Mouse (Mus musculus) embryo, embryonic 10.5 days (tissue): ENCODE results near the gene Cts8.

Source experiments
- DNase-seq: peaks from one replicate; pipeline ENCODE4 v3.0.0-alpha.2; 2015; ENCODE audit warnings: low spot score

The Cts8 gene

DNA sequence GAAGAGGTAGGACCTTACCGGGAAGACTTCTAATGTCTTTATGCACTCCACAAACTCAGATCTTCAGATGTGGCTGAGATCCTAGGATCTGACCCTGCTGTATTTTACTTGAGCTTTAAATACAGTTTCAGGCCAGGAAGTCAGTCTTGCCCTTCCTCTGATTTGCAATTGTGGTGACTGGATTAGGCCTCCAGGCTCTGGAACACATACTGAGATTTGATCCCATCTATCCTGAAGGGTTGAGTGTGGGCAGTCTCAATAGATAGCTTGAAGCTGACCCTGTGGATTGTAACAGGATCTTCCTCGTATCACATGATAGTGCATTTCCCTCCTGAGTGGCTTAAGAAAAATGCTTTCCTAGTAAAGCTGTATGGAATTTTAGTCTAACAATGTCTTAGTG lies at the start of gene Cts8:
Cts8 (minus strand) TSS at position 101 of the 400 bp plus-strand sequence.
- no peak for DNase-seq

DNA sequence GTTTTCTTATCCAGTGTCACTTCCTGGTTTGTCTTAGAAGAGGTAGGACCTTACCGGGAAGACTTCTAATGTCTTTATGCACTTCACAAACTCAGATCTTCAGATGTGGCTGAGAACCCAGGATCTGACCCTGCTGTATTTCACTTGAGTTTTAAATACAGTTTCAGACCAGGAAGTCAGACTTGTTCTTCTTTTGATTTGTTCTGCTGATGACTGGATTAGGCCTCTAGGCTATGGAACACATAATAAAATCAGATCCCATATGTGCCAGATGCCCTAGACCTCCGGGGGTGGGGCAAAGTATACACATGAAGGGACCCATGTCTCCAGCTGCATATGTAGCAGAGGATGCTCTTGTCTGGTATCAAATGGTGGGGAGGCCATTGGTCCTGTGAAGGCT lies 33.6 kb upstream of the Cts8 start, which contains the start of gene Gm49398:
Gm49398 (minus strand) TSS at position 101 of the 400 bp plus-strand sequence.
- no peak for DNase-seq

DNA sequence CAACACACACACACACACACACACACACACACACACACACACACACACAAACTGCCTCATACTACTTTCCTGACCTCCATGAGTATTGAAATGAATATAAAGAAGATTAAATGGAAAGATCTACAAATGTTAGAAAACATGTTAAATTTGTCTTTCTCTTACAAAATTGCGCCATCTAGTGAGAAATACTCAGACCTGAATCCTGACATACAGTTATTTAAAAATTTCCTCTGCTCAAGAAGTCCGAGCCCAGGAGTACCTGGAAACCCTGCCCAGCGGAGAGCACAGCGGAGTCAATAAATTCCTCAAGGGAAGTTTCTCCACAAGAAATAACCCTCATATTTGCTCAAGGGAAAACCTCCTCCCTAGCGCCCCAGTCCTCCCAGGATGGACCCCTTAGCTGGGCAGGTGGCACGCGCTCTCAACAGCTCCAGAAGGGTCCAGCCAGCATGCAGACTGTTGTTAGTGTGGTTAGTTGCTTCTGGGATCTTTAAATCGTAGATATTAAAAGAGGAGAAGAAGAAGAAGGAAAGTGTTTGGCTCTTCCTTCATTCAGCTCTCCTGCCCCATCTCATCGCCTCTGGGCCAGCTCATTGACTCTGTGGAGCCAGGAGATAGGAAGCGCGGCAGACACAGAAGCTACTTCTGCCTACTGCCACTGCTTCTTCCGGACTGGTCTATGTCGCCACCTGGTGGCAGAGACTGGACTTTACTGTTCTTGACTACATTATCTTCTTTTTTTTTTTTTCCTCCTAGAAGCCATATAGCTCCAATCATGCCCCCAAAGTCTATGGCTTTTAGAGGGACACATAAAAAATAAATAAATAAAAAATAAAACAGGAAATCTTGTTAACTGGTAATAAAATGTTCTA lies 13.8 kb downstream of the Cts8 start:
- peak; percentile 68 for DNase-seq

DNA sequence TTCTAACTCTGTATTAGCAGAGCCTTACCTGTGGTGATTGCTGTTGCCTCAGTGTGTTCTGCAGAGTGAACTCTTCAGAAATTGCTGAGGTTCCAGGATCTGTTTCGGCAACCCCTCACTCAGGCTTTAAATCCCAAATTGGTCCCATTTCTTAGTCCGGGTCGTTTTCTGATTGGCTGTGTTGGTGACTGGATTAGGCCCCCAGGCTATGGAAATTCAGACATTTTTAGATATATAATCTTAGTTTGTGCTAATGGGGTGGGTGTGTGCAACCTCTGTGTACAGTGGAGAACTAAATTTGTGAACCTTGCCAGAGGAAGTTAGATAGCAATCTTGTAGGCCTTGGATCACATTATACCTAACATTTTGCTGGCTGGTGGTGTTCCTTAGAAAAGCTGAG lies 51.8 kb downstream of the Cts8 start, which contains the start of gene Cts6:
Cts6 (minus strand) TSS at position 101 of the 400 bp plus-strand sequence.
- DNase-seq, result no peak
